Mouse (Mus musculus) neural tube, embryonic 11.5 days (tissue): ENCODE results near the gene Lrp4. TPM values are rescaled to one million over a fixed set of nuclear protein-coding genes. Genes with fewer than 3 reads are reported as not detected.
A peak's percentile ranks its signal among the peaks of the same experiment; 100 is the strongest.

Experiments
- ATAC-seq: fragments of 200-750 bp; cut with Nextera tagmentation; 2 replicates; pipeline ENCODE4 v1.8.0; 2017; ENCODE audit warnings: moderate number of reproducible peaks, mild to moderate bottlenecking, moderate TSS enrichment, moderate library complexity; ENCODE audit not compliant: insufficient read depth, low FRiP score, low TSS enrichment
- DNase-seq: peaks from one replicate; pipeline ENCODE4 v3.0.0-alpha.2; 2015; ENCODE audit warnings: low spot score
- H3K27ac ChIP-seq: fragments of 300-500 bp; sonication (generic); 2 replicates; pipeline ENCODE4 v1.5.1; 2014; ENCODE audit warnings: low read depth, mild to moderate bottlenecking, low read length
- H3K27me3 ChIP-seq: fragments of 300-500 bp; sonication (generic); 2 replicates; pipeline ENCODE4 v1.6.1; 2014; ENCODE audit warnings: mild to moderate bottlenecking, low read length, mixed read lengths; ENCODE audit not compliant: control insufficient read depth, insufficient read depth
- H3K36me3 ChIP-seq: fragments of 300-500 bp; sonication (generic); 2 replicates; pipeline ENCODE4 v1.6.1; 2014; ENCODE audit warnings: mild to moderate bottlenecking, low read length, moderate library complexity, mixed read lengths; ENCODE audit not compliant: control insufficient read depth, insufficient read depth
- H3K4me1 ChIP-seq: fragments of 300-500 bp; sonication (generic); 2 replicates; pipeline ENCODE4 v1.6.1; 2014; ENCODE audit warnings: low read length, mixed read lengths; ENCODE audit not compliant: control insufficient read depth, insufficient read depth
- H3K4me2 ChIP-seq: fragments of 300-500 bp; sonication (generic); 2 replicates; pipeline ENCODE4 v1.6.1; 2014; ENCODE audit warnings: low read depth, mild to moderate bottlenecking, moderate library complexity
- H3K4me3 ChIP-seq: fragments of 300-500 bp; sonication (generic); 2 replicates; pipeline ENCODE4 v1.5.1; 2014; ENCODE audit warnings: low read depth, low read length
- H3K9ac ChIP-seq: fragments of 300-500 bp; sonication (generic); 2 replicates; pipeline ENCODE4 v1.6.1; 2014; ENCODE audit warnings: mild to moderate bottlenecking, low read length
- H3K9me3 ChIP-seq: fragments of 300-500 bp; sonication (generic); 2 replicates; pipeline ENCODE4 v1.6.1; 2016; ENCODE audit warnings: low read length; ENCODE audit not compliant: control insufficient read depth
- WGBS: fragments of 180-500 bp; shearing (Covaris S2); extraction: QIAGEN DNeasy Blood & Tissue Kit; methylation state at CpG from one replicate; pipeline ENCODE4 v1.1.7; 2014; 5-methylcytosine and 5-hydroxymethylcytosine counted together
- polyA plus RNA-seq: library from polyadenylated mRNA; unstranded; fragments of >200 nt; fragmentation: Nextera tagmentation; extraction: Ambion mirVana; gene quantifications from 2 replicates; pipeline ENCODE4 v1.2.1, GENCODE M21; 2014

The Lrp4 gene
- polyA plus RNA-seq, 1 experiment from 2014 or later = 5.8 TPM

DNA sequence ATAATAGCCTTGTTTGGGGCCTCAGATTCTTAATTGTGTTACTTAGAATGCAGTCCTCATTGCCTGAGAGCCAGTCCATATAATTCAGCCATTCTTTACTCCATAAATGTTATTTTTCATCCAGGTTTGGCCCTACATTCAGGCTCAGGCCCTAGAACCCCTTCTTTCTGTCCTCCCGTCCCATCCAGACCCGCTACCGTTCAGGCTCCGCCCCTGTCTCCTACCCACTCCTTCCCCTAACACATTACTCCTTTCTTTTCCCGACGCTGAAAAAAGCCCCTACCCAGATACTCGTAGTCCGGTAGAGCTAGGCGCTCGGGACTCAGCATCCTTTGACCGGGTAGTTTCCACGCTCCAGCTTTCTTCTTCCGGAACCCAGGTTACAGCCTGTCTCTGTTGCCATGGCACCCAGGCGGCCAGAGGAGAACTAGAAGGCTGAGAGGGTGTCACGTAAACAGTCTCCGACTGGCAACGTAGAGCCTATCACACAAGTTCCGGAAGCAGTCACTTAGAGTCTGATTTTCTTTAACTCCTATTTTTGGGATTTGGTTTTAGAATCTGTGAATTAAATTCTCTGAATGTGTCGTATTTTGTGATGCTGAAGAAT, 12.9 kb upstream of the Lrp4 start, which contains the start of gene 1110051M20Rik:
TSS of gene 1110051M20Rik (minus strand) at position 419 of the 607 bp plus-strand sequence.
- ATAC-seq = peak; percentile 92
- under 1% methylated on average over 19 of the region's 19 CpGs for WGBS

DNA sequence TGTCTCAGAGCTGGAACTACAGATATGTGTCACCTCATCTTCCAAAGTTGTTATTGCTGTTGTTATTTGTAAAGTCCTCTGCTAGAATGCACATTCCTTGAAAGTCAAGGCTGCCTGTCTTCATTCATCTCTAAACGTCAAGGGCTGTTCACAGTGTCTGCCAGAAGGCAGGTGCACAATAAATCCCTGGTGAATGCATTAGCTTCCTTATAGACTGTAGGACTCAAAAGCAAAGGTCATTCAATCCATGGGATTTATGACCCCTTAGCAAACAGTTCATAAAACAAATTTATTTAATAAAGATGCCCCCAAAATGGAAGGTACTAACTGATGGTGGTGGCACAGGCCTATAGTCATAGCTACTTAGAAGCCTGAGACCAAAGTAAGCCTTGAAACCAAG, 7.6 kb upstream of the Lrp4 start:
- Histone ChIP-seq H3K9me3 (no peaks in the 10 kb centered on the region), H3K27me3 (no peaks in the 10 kb centered on the region), H3K36me3 (no peaks in the 10 kb centered on the region), H3K4me3 (no peak overlapping the region), H3K9ac (no peak overlapping the region), H3K27ac (no peak overlapping the region), H3K4me2 (no peak overlapping the region), H3K4me1 (no peaks in the 10 kb centered on the region)
- ATAC-seq (no peak), DNase-seq (no peak)
- WGBS = 56% methylated on average over 1 of the region's 1 CpGs

More for the DNA sequence above, 12.9 kb upstream of the Lrp4 start, which contains the start of gene 1110051M20Rik:
- H3K9me3 ChIP-seq = no peaks in the 10 kb centered on the region
- no peaks in the 10 kb centered on the region for H3K36me3 ChIP-seq
- peak within 1 kb of the TSS; percentile 50 for H3K4me2 ChIP-seq
- H3K27me3 ChIP-seq = no peaks in the 10 kb centered on the region
- no peak within 1 kb of the TSS for H3K27ac ChIP-seq
- H3K4me1 ChIP-seq = no peaks in the 10 kb centered on the region
- H3K4me3 ChIP-seq = peak within 1 kb of the TSS; percentile 59
- H3K9ac ChIP-seq = peak within 1 kb of the TSS; percentile 62
- peak; percentile 88 for DNase-seq

DNA sequence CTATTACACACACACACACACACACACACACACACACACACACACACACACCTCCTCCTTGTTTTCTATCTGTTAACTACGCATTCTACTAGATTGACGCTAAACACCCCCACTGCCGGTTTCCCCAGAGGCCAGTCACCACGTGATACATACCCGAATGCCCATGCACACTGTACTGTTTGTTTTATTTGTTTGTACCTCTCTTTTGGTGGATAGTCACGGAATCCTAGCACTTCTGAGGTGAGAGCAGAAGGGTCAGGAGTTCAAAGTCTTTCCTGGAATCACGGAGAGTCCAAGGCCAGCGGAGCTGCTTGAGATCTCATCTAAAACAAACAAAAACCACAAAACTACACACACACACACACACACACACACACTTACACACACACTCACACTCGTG, 7.0 kb upstream of the Lrp4 start:
- Histone ChIP-seq H3K9ac (no peak overlapping the region), H3K4me3 (no peak overlapping the region), H3K9me3 (no peaks in the 10 kb centered on the region), H3K36me3 (no peaks in the 10 kb centered on the region), H3K27me3 (no peaks in the 10 kb centered on the region), H3K4me2 (no peak overlapping the region), H3K27ac (no peak overlapping the region), H3K4me1 (no peaks in the 10 kb centered on the region; the same call in 1 of the 2 replicates)
- DNase-seq = no peak
- no peak for ATAC-seq
- 75% methylated on average over 9 of the region's 9 CpGs for WGBS

DNA sequence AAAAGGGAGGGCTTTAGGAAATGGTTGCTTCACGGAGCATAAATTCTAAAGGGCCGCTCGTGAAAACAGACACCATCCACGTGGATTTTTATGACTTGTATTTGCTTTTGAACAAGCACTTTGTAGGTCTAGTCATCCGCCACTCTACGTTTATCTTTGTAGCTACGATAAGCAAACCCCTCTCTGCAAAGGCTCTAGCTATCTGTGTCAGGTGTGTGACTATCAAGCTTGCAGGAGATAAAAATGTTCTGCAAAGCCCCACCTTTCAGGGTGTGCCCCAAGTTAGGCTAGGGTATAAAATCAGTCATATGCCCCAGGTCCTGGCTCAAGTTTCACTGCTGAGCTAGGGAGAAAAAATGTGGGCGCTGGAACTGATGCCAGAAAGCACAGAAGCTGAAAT, 4.7 kb upstream of the Lrp4 start:
- no peak overlapping the region for H3K4me3 ChIP-seq
- H3K27ac ChIP-seq = no peak overlapping the region
- no peaks in the 10 kb centered on the region for H3K27me3 ChIP-seq
- H3K9me3 ChIP-seq = no peaks in the 10 kb centered on the region
- H3K4me1 ChIP-seq = peaks cover 5% of the 10 kb centered on the region
- ATAC-seq (no peak), DNase-seq (no peak)
- no peak overlapping the region for H3K4me2 ChIP-seq
- H3K36me3 ChIP-seq = no peaks in the 10 kb centered on the region
- 40% methylated on average over 8 of the region's 8 CpGs for WGBS
- no peak overlapping the region for H3K9ac ChIP-seq

DNA sequence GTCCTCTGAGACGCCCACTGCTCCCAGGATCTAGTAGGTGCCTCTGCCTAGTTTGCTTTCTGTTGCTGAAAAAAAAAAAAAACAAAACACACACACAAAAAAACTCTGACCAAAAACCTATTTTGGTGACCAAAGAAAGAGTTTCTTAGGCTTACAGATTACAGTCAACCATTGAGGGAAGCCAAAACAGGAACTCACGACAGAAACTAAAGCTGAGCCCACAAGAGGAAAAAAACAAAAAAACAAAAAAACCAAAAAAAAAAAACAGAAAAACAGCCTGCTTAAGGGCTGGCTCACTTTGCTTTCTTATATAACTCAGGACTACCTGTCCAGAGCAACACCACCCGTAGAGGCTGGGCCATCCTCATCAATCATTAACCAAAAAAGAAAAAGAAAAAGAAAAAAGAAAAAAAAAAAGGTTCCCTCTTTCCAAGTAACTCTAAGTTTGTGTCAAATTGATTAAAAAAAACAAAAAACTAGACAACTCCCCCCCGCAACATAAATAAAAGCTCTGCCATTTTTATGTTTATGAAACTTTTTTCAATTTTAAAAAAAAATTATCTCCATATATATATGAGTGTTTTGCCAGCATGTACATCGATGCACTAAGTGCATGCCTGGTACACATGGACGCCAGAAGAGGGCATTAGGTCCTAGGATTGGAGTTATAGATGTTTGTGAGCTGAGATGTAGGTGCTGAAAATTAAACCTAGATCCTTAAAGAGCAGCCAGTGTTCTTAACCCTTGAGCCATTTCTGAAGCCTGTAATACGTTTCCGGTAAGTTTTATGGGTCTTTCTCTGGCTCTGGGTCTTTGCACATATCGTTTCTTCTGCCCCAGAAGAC, 3.9 kb upstream of the Lrp4 start:
- Histone ChIP-seq H3K27me3 (no peaks in the 10 kb centered on the region), H3K4me1 (peaks cover 5% of the 10 kb centered on the region), H3K36me3 (no peaks in the 10 kb centered on the region), H3K27ac (no peak overlapping the region), H3K9me3 (no peaks in the 10 kb centered on the region), H3K4me3 (no peak overlapping the region), H3K4me2 (no peak overlapping the region), H3K9ac (no peak overlapping the region)
- no peak for DNase-seq
- WGBS = 81% methylated on average over 9 of the region's 9 CpGs
- ATAC-seq = no peak

DNA sequence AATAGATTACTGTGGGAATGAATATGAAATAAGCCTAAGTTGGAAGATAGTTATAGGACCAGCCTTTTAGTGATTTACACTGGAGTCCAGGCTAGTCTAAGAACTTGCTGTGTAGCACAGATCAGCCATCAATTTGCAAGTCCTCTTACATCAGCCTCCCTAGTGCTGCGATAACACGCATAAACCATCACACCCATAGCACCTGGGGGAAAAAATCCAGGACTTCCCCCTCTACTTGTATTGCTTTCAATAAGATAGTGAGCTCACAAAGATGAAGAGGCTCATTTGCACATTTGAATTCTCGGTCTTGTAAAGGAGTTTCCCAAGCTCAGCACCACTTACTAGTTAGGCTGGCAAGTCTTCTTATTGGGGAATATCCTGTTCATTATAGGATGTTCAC, 2.9 kb upstream of the Lrp4 start:
- H3K4me2 ChIP-seq = no peak overlapping the region
- H3K27me3 ChIP-seq = no peaks in the 10 kb centered on the region
- no peak overlapping the region for H3K9ac ChIP-seq
- H3K27ac ChIP-seq = no peak overlapping the region
- no peaks in the 10 kb centered on the region for H3K36me3 ChIP-seq
- WGBS = 93% methylated on average over 3 of the region's 3 CpGs
- no peaks in the 10 kb centered on the region for H3K9me3 ChIP-seq
- DNase-seq = no peak
- peaks cover 5% of the 10 kb centered on the region for H3K4me1 ChIP-seq
- ATAC-seq = no peak
- H3K4me3 ChIP-seq = no peak overlapping the region

DNA sequence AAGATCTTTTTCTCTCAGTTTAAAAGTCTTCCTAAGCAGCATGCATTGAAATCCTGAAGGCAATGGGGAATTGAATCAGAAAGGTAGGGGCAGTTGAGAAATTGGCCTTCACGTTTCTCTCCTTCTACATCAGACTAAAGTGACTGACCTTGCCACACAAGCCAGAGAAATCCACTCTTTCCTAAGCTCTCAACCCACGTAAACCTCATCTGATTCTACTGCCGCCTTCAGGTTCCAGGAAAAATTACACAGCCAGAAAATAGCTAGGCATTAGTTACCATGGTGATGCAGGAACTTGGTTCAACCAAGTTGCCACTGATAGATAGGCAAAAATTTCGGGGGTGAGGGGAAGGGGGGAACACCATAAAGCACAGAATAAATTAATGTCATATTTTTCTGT, 1.5 kb upstream of the Lrp4 start:
- 3% methylated on average over 4 of the region's 4 CpGs for WGBS

DNA sequence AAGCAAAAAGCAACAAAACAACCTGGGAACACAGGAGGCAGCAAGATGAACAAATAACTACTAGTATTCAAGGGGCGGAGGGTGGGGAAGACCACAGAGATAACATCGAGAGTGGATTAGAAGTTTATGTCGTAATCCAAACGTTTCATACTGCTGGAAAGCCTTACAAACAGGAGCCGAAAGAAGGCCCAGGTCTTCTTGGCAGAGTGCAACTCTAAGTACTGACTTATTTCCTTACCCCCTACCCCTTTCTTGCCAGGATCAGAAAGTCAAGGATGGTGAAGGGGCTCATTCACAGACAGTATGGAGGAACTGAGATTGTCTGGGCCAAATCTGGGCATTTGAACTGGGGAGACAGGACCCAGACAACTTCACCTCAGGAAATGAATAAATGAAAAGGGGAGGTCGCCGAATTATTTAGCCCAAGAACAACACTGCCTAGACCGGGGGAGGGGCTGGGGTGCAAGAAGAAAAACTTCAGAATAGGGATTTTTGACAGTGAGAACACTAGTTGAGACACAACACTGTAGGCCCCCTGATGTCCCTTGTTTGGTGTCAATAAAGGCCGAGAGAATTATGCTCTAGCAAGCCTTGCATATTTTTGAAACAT, 715 bp upstream of the Lrp4 start:
- H3K4me3 ChIP-seq = peak overlapping the region; percentile 82
- WGBS = 49% methylated on average over 9 of the region's 9 CpGs
- peak overlapping the region; percentile 53; the same call in 1 of the 2 replicates for H3K27ac ChIP-seq
- ATAC-seq (peak; percentile 1; the same call in 1 of the 2 replicates), DNase-seq (no peak)
- H3K4me2 ChIP-seq = peak overlapping the region; percentile 89
- no peaks in the 10 kb centered on the region for H3K9me3 ChIP-seq
- H3K36me3 ChIP-seq = no peaks in the 10 kb centered on the region
- peak overlapping the region; percentile 87 for H3K9ac ChIP-seq
- H3K4me1 ChIP-seq = peaks cover 10% of the 10 kb centered on the region
- no peaks in the 10 kb centered on the region for H3K27me3 ChIP-seq

More for the DNA sequence above, 1.5 kb upstream of the Lrp4 start:
- ATAC-seq (no peak), DNase-seq (no peak)
- no peak overlapping the region for H3K27ac ChIP-seq
- H3K27me3 ChIP-seq = no peaks in the 10 kb centered on the region
- no peak overlapping the region for H3K4me2 ChIP-seq
- H3K36me3 ChIP-seq = no peaks in the 10 kb centered on the region
- no peak overlapping the region for H3K9ac ChIP-seq
- H3K4me1 ChIP-seq = peaks cover 5% of the 10 kb centered on the region
- H3K4me3 ChIP-seq = no peak overlapping the region
- no peaks in the 10 kb centered on the region for H3K9me3 ChIP-seq
